Mouse (Mus musculus) liver, embryonic 11.5 days (tissue): ENCODE results near the gene Gapdhs. TPM values are rescaled to one million over a fixed set of nuclear protein-coding genes. Genes with fewer than 3 reads are reported as not detected.

ENCODE experiments used
- ATAC-seq: fragments of 200-750 bp; cut with Nextera tagmentation; replicated peaks from 2 replicates; pipeline ENCODE4 v1.8.0; 2017; ENCODE audit warnings: moderate number of reproducible peaks, mild to moderate bottlenecking, moderate TSS enrichment, moderate library complexity; ENCODE audit not compliant: low FRiP score
- DNase-seq: peaks from one replicate; pipeline ENCODE4 v3.0.0-alpha.2; 2017; ENCODE audit warnings: low spot score
- H3K27ac ChIP-seq: fragments of 300-500 bp; sonication (generic); 2 replicates; pipeline ENCODE4 v1.5.1; 2014; ENCODE audit warnings: mild to moderate bottlenecking, low read depth, low read length, control low read depth
- H3K27me3 ChIP-seq: fragments of 300-500 bp; sonication (generic); replicated peaks from 2 replicates; pipeline ENCODE4 v1.6.1; 2014; ENCODE audit warnings: low read length, mixed read lengths; ENCODE audit not compliant: control insufficient read depth, insufficient read depth
- H3K36me3 ChIP-seq: fragments of 300-500 bp; sonication (generic); 2 replicates; pipeline ENCODE4 v1.6.1; 2014; ENCODE audit warnings: mild to moderate bottlenecking, low read length, moderate library complexity, mixed read lengths; ENCODE audit not compliant: control insufficient read depth, insufficient read depth
- H3K4me1 ChIP-seq: fragments of 300-500 bp; sonication (generic); replicated peaks from 2 replicates; pipeline ENCODE4 v1.6.1; 2014; ENCODE audit warnings: low read length, mixed read lengths; ENCODE audit not compliant: control insufficient read depth, insufficient read depth
- H3K4me2 ChIP-seq: fragments of 300-500 bp; sonication (generic); 2 replicates; pipeline ENCODE4 v1.6.1; 2014; ENCODE audit warnings: mild to moderate bottlenecking, control low read depth, moderate library complexity
- H3K4me3 ChIP-seq: fragments of 300-500 bp; sonication (generic); 2 replicates; pipeline ENCODE4 v1.5.1; 2014; ENCODE audit warnings: low read depth, low read length, control low read depth
- H3K9ac ChIP-seq: fragments of 300-500 bp; sonication (generic); 2 replicates; pipeline ENCODE4 v1.6.1; 2014; ENCODE audit warnings: low read depth, low read length, control low read depth
- H3K9me3 ChIP-seq: fragments of 300-500 bp; sonication (generic); 2 replicates; pipeline ENCODE4 v1.6.1; 2016; ENCODE audit warnings: low read length, inconsistent platforms, mixed read lengths; ENCODE audit not compliant: control insufficient read depth
- WGBS: fragments of 180-500 bp; shearing (Covaris S2); extraction: QIAGEN DNeasy Blood & Tissue Kit; methylation state at CpG from one replicate; pipeline ENCODE4 v1.1.7; 2014; 5-methylcytosine and 5-hydroxymethylcytosine counted together
- polyA plus RNA-seq: library from polyadenylated mRNA; unstranded; fragments of >200 nt; fragmentation: Nextera tagmentation; extraction: Ambion mirVana; gene quantifications from 2 replicates; pipeline ENCODE4 v1.2.1, GENCODE M21; 2014

The Gapdhs gene
- polyA plus RNA-seq, 1 experiment from 2014 or later, result 0.44 TPM

- peak within 1 kb of the TSS; percentile 89 for H3K4me3 ChIP-seq
These were observed 14.0 kb downstream of the Gapdhs start, which contains the start of gene Tmem147 for GRCm38 (mm10) chr7:30729396-30730063. Gene Tmem147, minus strand, starts transcription at chr7:30729540.

GRCm38 (mm10) chr7:30728739-30729395, 14.6 kb downstream of the Gapdhs start:
- ATAC-seq, result peak; percentile 46
- 7% methylated on average over 26 of the region's 26 CpGs for WGBS
- no peaks in the 10 kb centered on the region for H3K27me3 ChIP-seq

More at GRCm38 (mm10) chr7:30729396-30730063, 14.0 kb downstream of the Gapdhs start, which contains the start of gene Tmem147:
- peaks cover 11% of the 10 kb centered on the region; the same call in 1 of the 2 replicates for H3K36me3 ChIP-seq
- DNase-seq, result peak; percentile 97
- no peaks in the 10 kb centered on the region for H3K27me3 ChIP-seq
- H3K4me1 ChIP-seq, result peaks cover 15% of the 10 kb centered on the region
- under 1% methylated on average over 59 of the region's 60 CpGs for WGBS
- peak within 1 kb of the TSS; percentile 92 for H3K9ac ChIP-seq
- peak; percentile 97 for ATAC-seq
- H3K27ac ChIP-seq, result peak within 1 kb of the TSS; percentile 88
- H3K4me2 ChIP-seq, result peak within 1 kb of the TSS; percentile 93
- no peaks in the 10 kb centered on the region for H3K9me3 ChIP-seq

GRCm38 (mm10) chr7:30728214-30728613, 15.3 kb downstream of the Gapdhs start:
- H3K9me3 ChIP-seq, result no peaks in the 10 kb centered on the region
- H3K4me3 ChIP-seq, result peak overlapping the region; percentile 89
- H3K4me1 ChIP-seq, result peaks cover 17% of the 10 kb centered on the region
- peaks cover 10% of the 10 kb centered on the region; the same call in 1 of the 2 replicates for H3K36me3 ChIP-seq
- no peaks in the 10 kb centered on the region for H3K27me3 ChIP-seq
- DNase-seq (no peak), ATAC-seq (no peak)
- no peak overlapping the region for H3K27ac ChIP-seq
- peak overlapping the region; percentile 93 for H3K4me2 ChIP-seq
- WGBS, result 71% methylated on average over 6 of the region's 6 CpGs
- H3K9ac ChIP-seq, result peak overlapping the region; percentile 92

More at GRCm38 (mm10) chr7:30728739-30729395, 14.6 kb downstream of the Gapdhs start:
- Histone ChIP-seq H3K9me3 (no peaks in the 10 kb centered on the region), H3K27ac (peak overlapping the region; percentile 88), H3K4me1 (peaks cover 15% of the 10 kb centered on the region), H3K4me3 (peak overlapping the region; percentile 89), H3K9ac (peak overlapping the region; percentile 92), H3K4me2 (peak overlapping the region; percentile 93), H3K36me3 (peaks cover 11% of the 10 kb centered on the region; the same call in 1 of the 2 replicates)
- no peak for DNase-seq

- DNase-seq (no peak), ATAC-seq (no peak)
- Histone ChIP-seq H3K4me1 (peaks cover 8% of the 10 kb centered on the region), H3K27ac (no peak overlapping the region), H3K4me3 (no peak overlapping the region), H3K9me3 (no peaks in the 10 kb centered on the region), H3K9ac (no peak overlapping the region), H3K4me2 (no peak overlapping the region), H3K27me3 (no peaks in the 10 kb centered on the region), H3K36me3 (peaks cover 3% of the 10 kb centered on the region; the same call in 1 of the 2 replicates)
- 64% methylated on average over 6 of the region's 6 CpGs for WGBS
These were observed 20.1 kb downstream of the Gapdhs start for GRCm38 (mm10) chr7:30723274-30723953.

GRCm38 (mm10) chr7:30721286-30721685, 22.2 kb downstream of the Gapdhs start:
- H3K36me3 ChIP-seq, result no peaks in the 10 kb centered on the region
- no peak overlapping the region for H3K27ac ChIP-seq
- DNase-seq (no peak), ATAC-seq (no peak)
- H3K4me3 ChIP-seq, result no peak overlapping the region
- no peak overlapping the region for H3K9ac ChIP-seq
- H3K27me3 ChIP-seq, result peaks cover 9% of the 10 kb centered on the region
- no peak overlapping the region for H3K4me2 ChIP-seq
- WGBS, result 89% methylated on average over 7 of the region's 7 CpGs
- peaks cover 13% of the 10 kb centered on the region for H3K4me1 ChIP-seq
- H3K9me3 ChIP-seq, result no peaks in the 10 kb centered on the region

- no peak overlapping the region for H3K9ac ChIP-seq
- ATAC-seq, result no peak
- H3K27ac ChIP-seq, result no peak overlapping the region
- no peak for DNase-seq
- H3K4me3 ChIP-seq, result no peak overlapping the region
- WGBS, result 88% methylated on average over 5 of the region's 5 CpGs
- peaks cover 25% of the 10 kb centered on the region for H3K27me3 ChIP-seq
- no peak overlapping the region for H3K4me2 ChIP-seq
- H3K9me3 ChIP-seq, result no peaks in the 10 kb centered on the region
- no peaks in the 10 kb centered on the region for H3K36me3 ChIP-seq
- peaks cover 13% of the 10 kb centered on the region for H3K4me1 ChIP-seq
These were observed 23.8 kb downstream of the Gapdhs start for GRCm38 (mm10) chr7:30719669-30720068.

- Histone ChIP-seq H3K4me2 (peak overlapping the region; percentile 79), H3K9ac (0 out of 2 replicates have a peak overlapping the region, but pooled peaks have one; percentile 49), H3K27me3 (peaks cover 26% of the 10 kb centered on the region), H3K36me3 (no peaks in the 10 kb centered on the region), H3K9me3 (no peaks in the 10 kb centered on the region), H3K4me3 (peak overlapping the region; percentile 41), H3K4me1 (peaks cover 11% of the 10 kb centered on the region), H3K27ac (no peak overlapping the region)
- DNase-seq (no peak), ATAC-seq (no peak)
- 14% methylated on average over 14 of the region's 14 CpGs for WGBS
These were observed 25.8 kb downstream of the Gapdhs start for GRCm38 (mm10) chr7:30717716-30718046.

- Histone ChIP-seq H3K27me3 (peaks cover 26% of the 10 kb centered on the region), H3K9ac (peak overlapping the region; percentile 49; the same call in 1 of the 2 replicates)
- ATAC-seq, result peak; percentile 98
These were observed 26.3 kb downstream of the Gapdhs start for GRCm38 (mm10) chr7:30717006-30717715.

More at GRCm38 (mm10) chr7:30717006-30717715, 26.3 kb downstream of the Gapdhs start:
- peaks cover 11% of the 10 kb centered on the region for H3K4me1 ChIP-seq
- peak overlapping the region; percentile 79 for H3K4me2 ChIP-seq
- peak; percentile 87 for DNase-seq
- peak overlapping the region; percentile 41 for H3K4me3 ChIP-seq
- no peaks in the 10 kb centered on the region for H3K9me3 ChIP-seq
- WGBS, result 3% methylated on average over 43 of the region's 43 CpGs
- H3K27ac ChIP-seq, result no peak overlapping the region
- no peaks in the 10 kb centered on the region for H3K36me3 ChIP-seq
